Comparison of ENCODE assay signal across 10 mouse cellular contexts in genomic region chr5:128599365-128600071, GRCm38 (mm10). TPM values are rescaled to one million over a fixed set of nuclear protein-coding genes. Genes with fewer than 3 reads are reported as not detected.
DNase-seq lines count a peak whose midpoint lies in the region; ATAC-seq and TF ChIP-seq lines count a peak whose summit lies in the region.
"Had no signal": no experiment of that assay in that cellular context is flagged by ENCODE, and none has a peak within 500 bp of the region (broad histone marks: within the 10 kb centered on the region; RNA-seq: fewer than 3 reads in every experiment).

No protein-coding gene starts in this region.

- no peak for TF ChIP-seq EP300 in heart, adult 2 months (IDR thresholded peaks at IDR 0.05; ENCODE audit: insufficient read depth, low read depth, low read length)

- no peak for DNase-seq in heart, adult 2 months
- peak; percentile 56 for DNase-seq in R1 (ENCODE audit: low read depth, low spot score)
- no peak for DNase-seq in cerebellum, adult 8-10 months
- no peak for DNase-seq in lung, adult 18-20 months
- DNase-seq: heart, postnatal 4 days had no signal

- H3K9ac ChIP-seq in heart, embryonic 14.5 days (ENCODE audit: low read length) = no peak overlapping the region; the same call in 1 of the 2 replicates
- no peak overlapping the region for H3K9ac ChIP-seq in heart, adult 2 months (ENCODE audit: low read depth, low read length)
- H3K9ac ChIP-seq in midbrain, embryonic 13.5 days (replicated peaks) = peak overlapping the region; percentile 82

- intact Hi-C loops in heart, adult 2 months (cut with DNase I) = no loop called here

- H3K27me3 ChIP-seq in heart, embryonic 14.5 days (ENCODE audit: control insufficient read depth, insufficient read depth, low read length) = peaks cover 99% of the 10 kb centered on the region
- H3K27me3 ChIP-seq in heart, adult 2 months (ENCODE audit: control insufficient read depth, insufficient read depth, low read length) = peaks cover 7% of the 10 kb centered on the region
- peaks cover 46% of the 10 kb centered on the region for H3K27me3 ChIP-seq in midbrain, embryonic 13.5 days
- H3K27me3 ChIP-seq: CH12.LX had no signal

- peak overlapping the region; percentile 96 for H3K4me2 ChIP-seq in heart, embryonic 14.5 days (ENCODE audit: low read length)
- peak overlapping the region; percentile 91 for H3K4me2 ChIP-seq in midbrain, embryonic 13.5 days (replicated peaks)

- H3K27ac ChIP-seq in heart, embryonic 14.5 days (replicated peaks in 1 of 2; ENCODE audit: control insufficient read depth in 1 of 2, insufficient read depth in 1 of 2, low read depth in 2 of 2, low read length in 2 of 2) = no peak overlapping the region
- H3K27ac ChIP-seq in heart, adult 2 months = no peak overlapping the region
- peak overlapping the region; percentile 94 for H3K27ac ChIP-seq in midbrain, embryonic 13.5 days

- no peak for TF ChIP-seq POLR2A in heart, adult 2 months (IDR thresholded peaks at IDR 0.05; ENCODE audit: insufficient read depth, low read depth, low read length)

- TF ChIP-seq CTCF in heart, adult 2 months (IDR thresholded peaks at IDR 0.05) = no peak

- H3K79me2 ChIP-seq in heart, adult 2 months (replicated peaks; ENCODE audit: control insufficient read depth, insufficient read depth, low read length) = no peaks in the 10 kb centered on the region

- H3K4me3 ChIP-seq in heart, embryonic 14.5 days (ENCODE audit: control insufficient read depth in 1 of 2, insufficient read depth in 1 of 2, low read depth in 1 of 2, low read length in 2 of 2) = peak overlapping the region; percentile 59 to 63
- H3K4me3 ChIP-seq in heart, adult 2 months = no peak overlapping the region
- H3K4me3 ChIP-seq in midbrain, embryonic 13.5 days (replicated peaks) = peak overlapping the region; percentile 76

- H3K9me3 ChIP-seq in heart, embryonic 14.5 days (ENCODE audit: control insufficient read depth, low read length) = no peaks in the 10 kb centered on the region
- H3K9me3 ChIP-seq in midbrain, embryonic 13.5 days = no peaks in the 10 kb centered on the region

- H3K4me1 ChIP-seq in heart, embryonic 14.5 days (ENCODE audit: control insufficient read depth in 2 of 2, insufficient read depth in 2 of 2, low read length in 2 of 2) = peaks cover 15 to 23% of the 10 kb centered on the region in 2 experiments; a peak in 3 of 4 replicates
- no peaks in the 10 kb centered on the region for H3K4me1 ChIP-seq in heart, adult 2 months (ENCODE audit: control insufficient read depth, insufficient read depth, low read length)
- H3K4me1 ChIP-seq in midbrain, embryonic 13.5 days (replicated peaks) = peaks cover 96% of the 10 kb centered on the region

- ATAC-seq in heart, embryonic 14.5 days (ENCODE audit: insufficient number of reproducible peaks, insufficient read depth, low FRiP score, low read depth) = no peak
- peak; percentile 6; the same call in 1 of the 2 replicates for ATAC-seq in granulocyte monocyte progenitor cell, adult 5-6 weeks (replicated peaks; ENCODE audit: poor library complexity, severe bottlenecking)
- ATAC-seq in midbrain, embryonic 13.5 days = peak; percentile 32
- no peak for ATAC-seq in monocyte, adult 5-6 weeks (replicated peaks; ENCODE audit: insufficient number of reproducible peaks, low FRiP score, low TSS enrichment, poor library complexity, severe bottlenecking)

- 1% methylated on average over 28 of the region's 28 CpGs for WGBS in heart, embryonic 14.5 days
- WGBS in heart, adult 2 months = 2% methylated on average over 28 of the region's 28 CpGs
- WGBS in midbrain, embryonic 13.5 days = 2% methylated on average over 28 of the region's 28 CpGs

- no peaks in the 10 kb centered on the region for H3K36me3 ChIP-seq in heart, embryonic 14.5 days (ENCODE audit: control insufficient read depth, insufficient read depth, low read length)
- no peaks in the 10 kb centered on the region for H3K36me3 ChIP-seq in heart, adult 2 months (ENCODE audit: control insufficient read depth, insufficient read depth, low read length)
- no peaks in the 10 kb centered on the region for H3K36me3 ChIP-seq in midbrain, embryonic 13.5 days

RNA-seq across cellular contexts. Expression of gene Fzd10, which starts 1.1 kb away (rescaled TPM):
- polyA plus RNA-seq in heart, embryonic 14.5 days (2014; fragmentation: Nextera tagmentation; extraction: Ambion mirVana) = 0.23 and 0.39 TPM in 2 replicates
- total RNA-seq in heart, adult 2 months (2021) = not detected
- polyA plus RNA-seq in heart, adult 2 months (2012; rRNA removed) = 0.09 and 0.12 TPM in 2 replicates
- total RNA-seq in granulocyte monocyte progenitor cell, adult 5-6 weeks (2014; fragmentation: Nextera tagmentation) = not detected in 2 replicates
- total RNA-seq in granulocyte monocyte progenitor cell, adult 5-6 weeks (2017) = not detected in 2 replicates
- 10.9 and 14.6 TPM in 2 replicates for polyA plus RNA-seq in midbrain, embryonic 13.5 days (2015; fragmentation: Nextera tagmentation; extraction: Ambion mirVana)
- total RNA-seq in monocyte, adult 5-6 weeks (2017) = not detected in 3 replicates
- total RNA-seq: CH12.LX had no signal

Comparison
In these comparisons a context has a peak if more than half of its experiments do, and no peak if none do; other contexts are left out.
1. ATAC-seq: peak in granulocyte monocyte progenitor cell, adult 5-6 weeks (single experiment) and midbrain, embryonic 13.5 days (single experiment); none in heart, embryonic 14.5 days (single experiment) and monocyte, adult 5-6 weeks (single experiment).